Mouse (Mus musculus): Measurements from ENCODE around the gene Wwtr1. TPM values are rescaled to one million over a fixed set of nuclear protein-coding genes. Genes with fewer than 3 reads are reported as not detected.

Wwtr1 gene
- polyA plus RNA-seq, 1 experiment from 2014 or later, result 25.1 TPM

DNA sequence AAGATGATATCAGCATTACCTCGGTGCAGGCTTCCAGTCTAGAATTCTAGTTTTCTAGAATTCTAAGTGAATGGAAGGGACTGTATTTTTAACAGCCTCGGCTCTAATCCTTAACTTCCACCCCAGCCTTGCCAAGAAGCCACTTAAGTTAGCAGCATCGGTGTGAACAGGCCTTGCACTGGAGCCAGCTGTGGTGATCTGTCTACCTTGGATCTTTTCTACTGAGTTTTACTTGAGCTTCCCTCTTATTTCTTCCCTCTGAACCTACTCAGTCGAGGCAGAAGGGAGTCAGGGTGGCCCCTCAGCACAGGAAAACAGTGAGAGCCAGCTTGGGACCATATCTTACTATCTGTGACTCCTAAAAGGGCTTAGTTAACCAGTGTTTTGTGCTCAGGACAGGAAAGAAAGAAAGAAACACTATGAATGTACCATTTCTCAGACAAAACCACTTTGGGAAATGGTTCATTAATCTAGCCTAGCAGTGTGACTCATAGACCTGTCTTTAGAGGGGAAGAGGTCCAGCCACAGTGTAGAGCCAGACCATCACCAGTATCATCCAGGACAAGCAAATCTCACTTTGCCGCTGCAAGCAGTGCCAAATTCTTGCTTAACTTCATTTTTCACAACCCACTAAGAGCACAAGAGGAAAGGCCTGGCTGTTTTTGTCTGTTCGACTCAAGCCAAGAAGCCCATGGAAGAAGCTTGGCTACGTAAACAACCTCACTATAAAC, 65.6 kb downstream of the Wwtr1 start:
- Histone ChIP-seq H3K4me1 (peaks cover 26% of the 10 kb centered on the region; the same call in 1 of the 2 replicates), H3K9me3 (no peaks in the 10 kb centered on the region), H3K27ac (peak overlapping the region; percentile 31), H3K9ac (no peak overlapping the region), H3K36me3 (no peaks in the 10 kb centered on the region), H3K4me2 (no peak overlapping the region), H3K27me3 (no peaks in the 10 kb centered on the region), H3K4me3 (no peak overlapping the region)
- 58% methylated on average over 7 of the region's 7 CpGs for WGBS
- ATAC-seq (ENCODE audit: borderline replicate concordance, extremely low read depth, low FRiP score, low TSS enrichment), result peak; percentile 64; the same call in 1 of the 2 replicates

DNA sequence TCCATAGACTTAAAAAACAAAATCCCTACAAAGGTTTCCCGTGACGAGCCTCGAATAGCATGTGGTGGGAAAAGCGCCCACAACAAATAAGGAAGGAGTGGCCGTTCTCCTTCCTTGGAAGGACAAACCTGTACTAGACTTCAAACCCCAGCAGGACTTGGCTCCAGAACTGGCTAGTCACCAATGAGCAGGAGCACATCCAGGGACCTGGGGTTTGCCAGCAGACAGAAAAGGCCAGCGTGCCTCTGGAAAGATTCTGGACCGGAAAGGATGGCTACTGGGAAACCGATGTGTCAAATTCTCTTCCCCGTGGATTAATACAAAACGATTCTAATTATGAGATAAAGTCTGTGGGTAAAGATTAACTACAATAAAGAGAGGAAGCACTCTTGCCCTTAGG, 69.7 kb downstream of the Wwtr1 start:
- Histone ChIP-seq H3K9me3 (no peaks in the 10 kb centered on the region), H3K4me3 (no peak overlapping the region), H3K27me3 (no peaks in the 10 kb centered on the region), H3K27ac (no peak overlapping the region), H3K36me3 (0 out of 2 replicates have a peak, but pooled peaks cover 3% of the 10 kb centered on the region), H3K4me1 (peaks cover 11% of the 10 kb centered on the region; the same call in 1 of the 2 replicates), H3K4me2 (no peak overlapping the region), H3K9ac (no peak overlapping the region)
- ATAC-seq (ENCODE audit: borderline replicate concordance, extremely low read depth, low FRiP score, low TSS enrichment), result no peak
- WGBS, result 87% methylated on average over 10 of the region's 10 CpGs

DNA sequence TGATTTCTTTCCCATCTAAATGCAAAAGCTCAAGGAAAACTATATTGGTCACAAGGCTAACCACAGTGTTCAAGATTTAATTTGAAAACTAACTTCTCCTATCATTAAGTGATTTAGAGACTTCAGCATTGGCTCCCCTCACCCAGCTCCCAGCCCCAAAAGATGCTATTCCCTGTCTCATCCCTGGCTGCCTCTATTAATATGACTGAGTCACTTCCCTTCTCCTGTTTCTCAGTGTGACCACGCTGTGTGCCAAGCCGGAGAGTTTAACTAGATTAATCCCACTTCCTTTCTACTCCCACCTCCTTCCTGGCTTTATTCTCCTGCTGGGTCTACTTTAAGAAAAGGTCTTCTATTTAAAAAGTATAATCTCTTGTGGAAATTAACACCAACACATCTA, 71.0 kb downstream of the Wwtr1 start:
- H3K9ac ChIP-seq, result no peak overlapping the region
- no peak for ATAC-seq (ENCODE audit: borderline replicate concordance, extremely low read depth, low FRiP score, low TSS enrichment)
- H3K9me3 ChIP-seq, result no peaks in the 10 kb centered on the region
- WGBS, result 58% methylated on average over 2 of the region's 2 CpGs
- no peaks in the 10 kb centered on the region for H3K4me1 ChIP-seq
- H3K27ac ChIP-seq, result no peak overlapping the region
- no peaks in the 10 kb centered on the region for H3K27me3 ChIP-seq
- 0 out of 2 replicates have a peak, but pooled peaks cover 7% of the 10 kb centered on the region for H3K36me3 ChIP-seq
- no peak overlapping the region for H3K4me2 ChIP-seq
- H3K4me3 ChIP-seq, result no peak overlapping the region

DNA sequence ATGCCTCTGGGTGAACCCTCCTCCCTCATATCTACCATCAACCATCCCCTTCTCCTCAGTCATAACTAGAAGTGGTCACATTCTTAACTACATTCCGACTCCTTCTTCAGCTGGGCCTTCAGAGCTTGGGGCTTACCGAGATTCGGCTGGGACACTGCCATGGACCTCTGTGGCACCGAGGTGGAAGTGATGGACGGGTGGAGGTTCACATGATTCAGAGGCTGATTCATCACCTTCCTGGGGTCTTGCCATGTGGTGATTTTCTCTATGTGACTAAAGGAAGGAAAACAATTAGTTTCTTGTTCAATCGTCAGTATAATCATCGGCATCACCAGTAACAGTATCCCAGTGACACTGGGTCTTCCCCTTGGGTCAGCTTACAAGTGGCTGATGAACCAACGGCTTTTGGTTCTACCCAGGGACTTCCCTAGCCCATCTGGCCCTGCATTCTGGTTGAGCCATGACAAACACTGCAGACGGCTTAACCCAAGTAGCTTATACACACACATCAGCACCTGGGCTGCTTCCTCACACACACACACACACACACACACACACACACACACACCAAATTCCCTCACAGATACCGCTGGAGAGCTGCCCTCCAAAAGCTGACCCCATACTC, 74.0 kb downstream of the Wwtr1 start:
- 80% methylated on average over 10 of the region's 10 CpGs for WGBS
- Histone ChIP-seq H3K4me3 (no peak overlapping the region), H3K9me3 (no peaks in the 10 kb centered on the region), H3K36me3 (0 out of 2 replicates have a peak, but pooled peaks cover 7% of the 10 kb centered on the region), H3K27me3 (no peaks in the 10 kb centered on the region), H3K4me1 (no peaks in the 10 kb centered on the region), H3K9ac (no peak overlapping the region), H3K27ac (no peak overlapping the region), H3K4me2 (no peak overlapping the region)
- ATAC-seq (ENCODE audit: borderline replicate concordance, extremely low read depth, low FRiP score, low TSS enrichment), result no peak

DNA sequence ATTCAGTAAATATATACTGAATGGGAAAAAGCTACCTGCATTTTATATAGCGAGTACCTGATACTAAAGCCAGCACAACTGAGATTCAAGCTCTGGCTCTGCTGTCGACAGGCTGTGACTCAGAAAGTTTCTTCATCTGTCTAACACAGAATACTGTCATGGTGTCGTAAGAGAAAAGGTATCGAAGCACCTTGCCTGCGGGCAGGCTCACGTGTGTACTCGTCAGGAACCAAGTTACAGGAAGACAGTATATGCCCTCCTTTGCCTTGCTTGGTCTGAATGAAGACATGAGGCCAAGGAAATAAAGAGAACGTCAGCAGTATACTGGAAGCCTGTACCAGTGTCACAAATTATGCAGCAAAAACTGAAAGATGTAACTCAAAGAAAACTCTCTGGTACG, 74.9 kb downstream of the Wwtr1 start:
- no peak for ATAC-seq (ENCODE audit: borderline replicate concordance, extremely low read depth, low FRiP score, low TSS enrichment)
- Histone ChIP-seq H3K27ac (no peak overlapping the region), H3K4me3 (no peak overlapping the region), H3K4me1 (no peaks in the 10 kb centered on the region), H3K9me3 (no peaks in the 10 kb centered on the region), H3K9ac (no peak overlapping the region), H3K27me3 (no peaks in the 10 kb centered on the region), H3K4me2 (no peak overlapping the region), H3K36me3 (0 out of 2 replicates have a peak, but pooled peaks cover 7% of the 10 kb centered on the region)
- 89% methylated on average over 9 of the region's 9 CpGs for WGBS

DNA sequence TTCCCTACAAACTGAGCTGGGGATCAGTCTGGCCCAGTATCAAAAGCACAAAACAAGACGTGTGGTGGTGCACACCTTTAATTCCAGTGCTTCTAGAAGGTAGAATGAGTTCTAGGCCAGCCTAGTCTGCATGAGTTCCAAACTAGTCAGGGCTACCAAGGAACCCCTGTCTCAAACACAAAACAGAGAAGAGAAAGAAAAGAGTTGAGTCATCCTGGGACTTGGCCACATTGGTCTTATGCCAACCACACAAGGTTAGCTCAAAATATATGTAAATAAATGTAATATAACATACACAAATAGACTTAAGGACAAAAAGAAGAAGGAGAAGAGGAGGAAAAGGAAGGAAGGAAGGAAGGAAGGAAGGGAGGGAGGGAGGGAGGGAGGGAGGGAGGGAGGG, 77.9 kb downstream of the Wwtr1 start:
- no peak overlapping the region for H3K4me2 ChIP-seq
- H3K9ac ChIP-seq, result no peak overlapping the region
- no peak overlapping the region for H3K4me3 ChIP-seq
- H3K27ac ChIP-seq, result no peak overlapping the region
- ATAC-seq (ENCODE audit: borderline replicate concordance, extremely low read depth, low FRiP score, low TSS enrichment), result no peak
- WGBS, result 71% methylated on average over 1 of the region's 1 CpGs
- H3K4me1 ChIP-seq, result no peaks in the 10 kb centered on the region
- H3K36me3 ChIP-seq, result 0 out of 2 replicates have a peak, but pooled peaks cover 7% of the 10 kb centered on the region
- no peaks in the 10 kb centered on the region for H3K9me3 ChIP-seq
- no peaks in the 10 kb centered on the region for H3K27me3 ChIP-seq

DNA sequence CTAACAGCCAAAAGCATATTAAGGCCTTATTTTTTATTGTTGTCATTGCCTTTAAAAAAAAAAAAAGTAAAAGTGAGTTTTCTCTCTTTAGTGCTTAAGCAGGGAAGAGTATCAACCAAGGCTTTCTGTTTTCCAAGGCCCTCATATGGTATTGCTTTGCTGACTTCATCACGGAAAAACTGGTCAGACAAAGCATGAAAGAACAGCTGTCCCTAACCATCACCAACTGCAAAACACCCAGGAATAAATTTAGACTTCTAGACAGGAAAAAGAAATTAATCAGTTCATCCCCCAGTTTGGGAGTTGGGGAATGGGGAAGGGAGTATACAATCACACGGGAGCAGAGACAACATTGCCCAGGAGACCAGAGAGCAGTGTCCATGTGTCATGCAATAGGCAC, 79.3 kb downstream of the Wwtr1 start:
- Histone ChIP-seq H3K9me3 (no peaks in the 10 kb centered on the region), H3K9ac (no peak overlapping the region)
- 67% methylated on average over 2 of the region's 2 CpGs for WGBS

DNA sequence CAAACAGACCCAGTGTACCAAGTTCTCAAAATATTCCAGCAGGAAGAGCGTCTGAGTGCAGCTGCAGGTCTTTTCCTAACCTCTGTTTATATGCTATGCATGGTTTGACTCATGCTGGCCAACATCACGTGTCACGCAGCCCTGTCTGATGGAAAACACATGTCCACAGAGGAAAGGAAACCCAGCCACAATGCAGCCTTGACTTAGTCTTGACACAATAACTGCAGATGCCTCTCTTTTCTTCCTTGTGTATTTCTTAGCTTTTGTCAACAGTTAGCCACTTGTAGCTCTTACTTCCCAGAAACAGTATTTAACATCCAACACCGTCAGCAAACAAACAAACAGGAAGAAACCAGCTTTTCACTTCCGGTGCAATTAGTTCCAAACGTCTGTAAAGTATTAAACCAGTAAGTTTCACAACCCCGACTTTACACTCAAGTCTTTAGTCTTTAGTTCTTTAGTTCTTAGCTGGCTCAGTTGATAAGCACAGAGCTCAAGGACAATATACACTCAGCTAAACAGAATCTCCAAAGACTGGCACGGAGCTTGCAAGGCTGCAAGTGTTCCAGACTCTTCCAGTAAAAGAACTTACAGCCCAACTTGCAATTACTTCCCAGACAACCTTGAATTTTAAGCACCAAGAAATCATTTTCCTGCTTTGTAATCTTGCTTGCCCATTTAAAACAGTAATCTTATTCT, 88.1 kb downstream of the Wwtr1 start:
- no peaks in the 10 kb centered on the region for H3K27me3 ChIP-seq
- peak; percentile 95 for ATAC-seq (ENCODE audit: borderline replicate concordance, extremely low read depth, low FRiP score, low TSS enrichment)
- H3K4me3 ChIP-seq, result no peak overlapping the region
- WGBS, result 30% methylated on average over 8 of the region's 8 CpGs
- H3K27ac ChIP-seq, result peak overlapping the region; percentile 66
- H3K36me3 ChIP-seq, result no peaks in the 10 kb centered on the region
- no peak overlapping the region for H3K9ac ChIP-seq
- no peaks in the 10 kb centered on the region for H3K9me3 ChIP-seq
- H3K4me1 ChIP-seq, result peaks cover 25% of the 10 kb centered on the region
- peak overlapping the region; percentile 20 for H3K4me2 ChIP-seq

More for the DNA sequence above, 79.3 kb downstream of the Wwtr1 start:
- Histone ChIP-seq H3K4me3 (no peak overlapping the region), H3K4me2 (no peak overlapping the region), H3K4me1 (no peaks in the 10 kb centered on the region), H3K27ac (no peak overlapping the region), H3K27me3 (no peaks in the 10 kb centered on the region), H3K36me3 (0 out of 2 replicates have a peak, but pooled peaks cover 6% of the 10 kb centered on the region)
- no peak for ATAC-seq (ENCODE audit: borderline replicate concordance, extremely low read depth, low FRiP score, low TSS enrichment)

DNA sequence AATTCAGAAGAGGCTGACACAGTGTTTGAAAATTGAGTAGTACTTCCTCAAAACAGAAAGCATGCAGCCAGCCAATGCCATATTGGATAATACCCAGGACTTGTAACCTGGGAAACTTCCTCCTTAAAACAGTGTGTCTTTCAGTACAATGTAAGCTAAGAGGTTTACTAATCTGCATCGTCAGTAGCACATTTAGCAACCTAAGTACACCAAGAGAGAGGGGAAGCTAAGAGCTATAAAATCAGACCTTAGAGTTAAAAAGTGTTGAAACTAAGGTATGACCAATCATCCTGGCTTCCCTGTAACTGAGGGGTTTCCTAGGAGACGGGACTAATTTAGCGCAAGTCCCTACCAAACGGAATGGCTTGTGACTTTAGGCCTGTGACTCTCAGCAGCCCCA, 89.6 kb downstream of the Wwtr1 start:
- H3K4me3 ChIP-seq, result no peak overlapping the region
- no peak for ATAC-seq (ENCODE audit: borderline replicate concordance, extremely low read depth, low FRiP score, low TSS enrichment)
- peaks cover 31% of the 10 kb centered on the region for H3K4me1 ChIP-seq
- no peaks in the 10 kb centered on the region for H3K9me3 ChIP-seq
- H3K27me3 ChIP-seq, result no peaks in the 10 kb centered on the region
- H3K27ac ChIP-seq, result no peak overlapping the region
- no peaks in the 10 kb centered on the region for H3K36me3 ChIP-seq
- H3K9ac ChIP-seq, result no peak overlapping the region
- no peak overlapping the region for H3K4me2 ChIP-seq
- WGBS, result 85% methylated on average over 4 of the region's 4 CpGs

DNA sequence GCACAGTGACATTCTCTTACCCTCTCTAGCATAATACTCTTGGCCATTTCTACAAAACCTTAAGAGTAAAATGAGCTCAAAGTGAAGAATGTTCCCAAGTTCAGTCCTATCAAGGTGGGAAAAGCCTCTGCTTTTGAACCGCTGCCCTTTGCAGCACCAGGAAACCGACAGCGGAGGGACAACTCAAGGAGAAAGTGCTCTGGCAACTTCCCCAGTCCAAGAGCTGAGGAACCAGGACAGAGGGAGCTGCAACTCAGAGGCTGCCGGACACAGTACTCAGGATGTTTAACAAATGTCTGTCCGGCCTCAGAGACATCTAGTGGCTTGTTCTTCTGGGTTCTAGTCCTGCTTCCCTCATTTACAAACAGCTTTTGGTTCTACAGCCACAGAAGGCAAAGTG, 93.7 kb downstream of the Wwtr1 start:
- no peaks in the 10 kb centered on the region for H3K27me3 ChIP-seq
- H3K9ac ChIP-seq, result no peak overlapping the region
- H3K9me3 ChIP-seq, result no peaks in the 10 kb centered on the region
- no peak overlapping the region for H3K4me3 ChIP-seq
- H3K27ac ChIP-seq, result 0 out of 2 replicates have a peak overlapping the region, but pooled peaks have one; percentile 4
- peaks cover 10% of the 10 kb centered on the region for H3K4me1 ChIP-seq
- ATAC-seq (ENCODE audit: borderline replicate concordance, extremely low read depth, low FRiP score, low TSS enrichment), result no peak
- H3K36me3 ChIP-seq, result peaks cover 4% of the 10 kb centered on the region; the same call in 1 of the 2 replicates
- 74% methylated on average over 5 of the region's 5 CpGs for WGBS
- no peak overlapping the region for H3K4me2 ChIP-seq

DNA sequence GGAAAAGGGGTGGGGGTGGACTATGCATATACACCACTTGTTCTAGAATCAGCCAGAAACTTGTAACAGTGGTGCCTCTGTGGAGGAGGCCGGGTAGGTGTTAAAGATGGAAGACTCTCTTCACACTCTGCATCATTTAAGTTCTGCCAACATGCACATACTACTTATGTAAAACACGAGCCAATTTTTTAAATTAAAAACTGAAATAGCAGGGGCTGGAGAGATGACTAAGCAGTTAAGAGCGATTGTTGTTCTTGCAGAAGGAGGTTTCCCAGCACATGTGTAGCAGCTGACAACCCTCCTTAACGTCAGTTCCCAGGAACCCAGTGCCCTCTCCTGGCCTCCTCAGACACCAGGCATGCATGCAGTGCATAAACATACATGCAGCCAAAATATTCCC, 95.1 kb downstream of the Wwtr1 start:
- Histone ChIP-seq H3K27ac (no peak overlapping the region), H3K4me2 (no peak overlapping the region), H3K9ac (no peak overlapping the region), H3K27me3 (no peaks in the 10 kb centered on the region), H3K9me3 (no peaks in the 10 kb centered on the region), H3K36me3 (peaks cover 8% of the 10 kb centered on the region; the same call in 1 of the 2 replicates), H3K4me3 (no peak overlapping the region), H3K4me1 (peaks cover 7% of the 10 kb centered on the region)
- WGBS, result 48% methylated on average over 4 of the region's 4 CpGs
- no peak for ATAC-seq (ENCODE audit: borderline replicate concordance, extremely low read depth, low FRiP score, low TSS enrichment)

DNA sequence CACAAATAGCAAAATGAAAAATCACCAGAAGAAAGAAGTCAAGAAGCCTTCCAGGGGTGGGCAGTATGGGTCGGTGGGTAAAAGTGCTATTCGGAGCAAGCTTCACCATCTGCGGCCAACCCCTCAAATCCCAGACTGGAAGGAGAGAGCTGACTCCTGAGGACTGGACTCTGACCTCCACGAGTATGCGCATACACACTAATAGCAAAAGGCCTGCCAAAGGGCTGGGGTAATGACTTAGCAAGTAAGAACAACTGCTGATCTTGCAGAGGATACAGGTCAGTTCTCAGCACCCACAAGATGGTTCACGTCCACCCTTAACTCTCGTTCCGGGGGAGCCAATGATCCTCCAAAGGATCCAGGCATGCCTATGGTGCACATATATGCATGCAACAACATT, 101.3 kb downstream of the Wwtr1 start:
- no peak overlapping the region for H3K27ac ChIP-seq
- H3K4me2 ChIP-seq, result no peak overlapping the region
- no peak for ATAC-seq (ENCODE audit: borderline replicate concordance, extremely low read depth, low FRiP score, low TSS enrichment)
- H3K4me1 ChIP-seq, result peaks cover 32% of the 10 kb centered on the region
- H3K4me3 ChIP-seq, result no peak overlapping the region
- H3K9ac ChIP-seq, result no peak overlapping the region
- WGBS, result 89% methylated on average over 8 of the region's 8 CpGs
- H3K9me3 ChIP-seq, result no peaks in the 10 kb centered on the region
- H3K36me3 ChIP-seq, result peaks cover 8% of the 10 kb centered on the region; the same call in 1 of the 2 replicates
- no peaks in the 10 kb centered on the region for H3K27me3 ChIP-seq

Data from lung, embryonic 15.5 days (tissue).